Mouse (Mus musculus): ENCODE data around the gene B230104I21Rik. TPM values are rescaled to one million over a fixed set of nuclear protein-coding genes. Genes with fewer than 3 reads are reported as not detected.

The B230104I21Rik gene
- polyA plus RNA-seq, 1 experiment = not detected

DNA sequence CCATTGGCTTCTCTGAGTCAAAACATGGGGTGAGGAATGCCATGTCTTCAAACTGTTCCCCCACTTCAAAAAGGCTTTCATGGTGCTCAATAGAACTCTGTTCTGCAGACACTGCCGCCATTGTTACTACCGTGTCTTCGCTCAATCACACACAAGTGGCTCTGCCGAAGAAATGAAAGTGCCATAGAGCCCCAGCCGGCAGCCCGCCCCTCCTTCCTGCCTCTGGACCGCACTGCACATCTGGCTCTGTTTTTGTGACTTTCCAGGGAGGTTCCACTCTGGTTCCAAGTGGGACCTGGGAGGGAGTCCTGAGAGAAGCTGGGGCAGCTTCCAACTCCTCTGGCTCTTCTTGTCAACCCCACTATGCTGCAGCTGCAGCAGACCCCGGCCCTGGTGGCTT, 49.3 kb downstream of the B230104I21Rik start:
- H3K27ac ChIP-seq (ENCODE audit: insufficient read depth, low read depth, low read length) = no peak overlapping the region
- H3K36me3 ChIP-seq (ENCODE audit: control insufficient read depth, insufficient read depth, low read length) = no peaks in the 10 kb centered on the region
- 0 out of 2 replicates have a peak, but pooled peaks cover 2% of the 10 kb centered on the region for H3K4me1 ChIP-seq (ENCODE audit: control insufficient read depth, insufficient read depth, low read length)
- TF ChIP-seq POLR2A (IDR thresholded peaks at IDR 0.05; ENCODE audit: low read depth, low read length) = no peak
- TF ChIP-seq CTCF (conservative IDR thresholded peaks at IDR 0.05; ENCODE audit: insufficient read depth, insufficient read length, low read depth, low read length) = no peak
- DNase-seq = no peak
- WGBS = 71% methylated on average over 8 of the region's 8 CpGs
- no peaks in the 10 kb centered on the region for H3K27me3 ChIP-seq (replicated peaks; ENCODE audit: control insufficient read depth, insufficient read depth, low read length)
- no peak overlapping the region for H3K4me3 ChIP-seq (ENCODE audit: insufficient read depth, low read depth, low read length)

GRCm38 (mm10) chr4:154385918-154386317, 50.0 kb downstream of the B230104I21Rik start:
- Histone ChIP-seq H3K4me1 (ENCODE audit: control insufficient read depth, insufficient read depth, low read length) (0 out of 2 replicates have a peak, but pooled peaks cover 6% of the 10 kb centered on the region), H3K27me3 (replicated peaks; ENCODE audit: control insufficient read depth, insufficient read depth, low read length) (no peaks in the 10 kb centered on the region), H3K27ac (ENCODE audit: insufficient read depth, low read depth, low read length) (no peak overlapping the region), H3K36me3 (ENCODE audit: control insufficient read depth, insufficient read depth, low read length) (no peaks in the 10 kb centered on the region), H3K4me3 (ENCODE audit: insufficient read depth, low read depth, low read length) (no peak overlapping the region)
- WGBS = 69% methylated on average over 2 of the region's 2 CpGs
- DNase-seq = no peak
- TF ChIP-seq CTCF (conservative IDR thresholded peaks at IDR 0.05; ENCODE audit: insufficient read depth, insufficient read length, low read depth, low read length) (no peak), POLR2A (IDR thresholded peaks at IDR 0.05; ENCODE audit: low read depth, low read length) (no peak)

DNA sequence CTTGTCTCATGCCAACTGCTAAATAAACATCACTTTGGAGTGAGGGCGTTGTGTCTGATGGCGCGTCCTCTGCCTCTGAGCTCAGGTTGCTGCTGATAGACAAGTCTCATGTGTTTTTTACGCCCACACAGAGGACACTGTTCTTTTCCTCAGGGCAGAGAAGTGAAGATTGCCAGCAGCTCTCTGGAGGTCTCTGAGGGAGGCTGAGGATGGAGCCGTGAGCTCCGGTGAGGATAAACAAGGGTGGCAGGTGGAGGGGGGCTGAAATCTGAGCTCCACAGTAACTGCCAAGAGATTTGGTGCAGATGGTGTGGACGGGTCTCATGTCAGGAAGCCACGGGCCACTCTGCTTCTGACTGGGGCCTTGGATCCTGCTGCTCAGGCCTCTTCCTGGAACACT, 50.9 kb downstream of the B230104I21Rik start:
- Histone ChIP-seq H3K36me3 (ENCODE audit: control insufficient read depth, insufficient read depth, low read length) (no peaks in the 10 kb centered on the region), H3K27ac (ENCODE audit: insufficient read depth, low read depth, low read length) (no peak overlapping the region), H3K27me3 (replicated peaks; ENCODE audit: control insufficient read depth, insufficient read depth, low read length) (no peaks in the 10 kb centered on the region), H3K4me3 (ENCODE audit: insufficient read depth, low read depth, low read length) (no peak overlapping the region), H3K4me1 (ENCODE audit: control insufficient read depth, insufficient read depth, low read length) (0 out of 2 replicates have a peak, but pooled peaks cover 6% of the 10 kb centered on the region)
- TF ChIP-seq CTCF (conservative IDR thresholded peaks at IDR 0.05; ENCODE audit: insufficient read depth, insufficient read length, low read depth, low read length) (no peak), POLR2A (IDR thresholded peaks at IDR 0.05; ENCODE audit: low read depth, low read length) (no peak)
- WGBS = 66% methylated on average over 8 of the region's 8 CpGs
- DNase-seq = no peak

DNA sequence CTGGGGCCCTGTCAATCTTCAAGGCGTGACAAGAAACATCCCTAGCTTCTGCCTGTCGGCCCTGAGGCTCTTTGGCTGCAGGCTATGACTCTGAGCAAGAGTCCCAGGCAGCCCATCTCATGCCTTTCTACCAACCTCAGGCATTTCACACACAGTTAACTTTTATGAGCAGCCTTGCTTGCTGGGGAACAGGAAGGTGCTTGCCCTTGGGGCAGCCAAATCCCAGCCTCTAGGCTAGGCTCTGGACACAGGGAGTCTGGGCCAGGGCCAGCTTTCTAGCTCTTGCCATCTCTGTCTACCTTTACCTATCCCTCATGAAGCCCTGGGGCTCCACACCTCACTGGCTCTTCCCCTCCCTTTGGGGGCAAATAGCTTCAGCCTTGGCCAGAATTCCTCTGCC, 53.7 kb downstream of the B230104I21Rik start:
- TF ChIP-seq CTCF (conservative IDR thresholded peaks at IDR 0.05; ENCODE audit: insufficient read depth, insufficient read length, low read depth, low read length) (no peak), POLR2A (IDR thresholded peaks at IDR 0.05; ENCODE audit: low read depth, low read length) (no peak)
- H3K27me3 ChIP-seq (replicated peaks; ENCODE audit: control insufficient read depth, insufficient read depth, low read length) = no peaks in the 10 kb centered on the region
- DNase-seq = no peak
- 66% methylated on average over 2 of the region's 2 CpGs for WGBS
- no peak overlapping the region for H3K4me3 ChIP-seq (ENCODE audit: insufficient read depth, low read depth, low read length)
- 0 out of 2 replicates have a peak, but pooled peaks cover 6% of the 10 kb centered on the region for H3K4me1 ChIP-seq (ENCODE audit: control insufficient read depth, insufficient read depth, low read length)
- no peak overlapping the region for H3K27ac ChIP-seq (ENCODE audit: insufficient read depth, low read depth, low read length)
- no peaks in the 10 kb centered on the region for H3K36me3 ChIP-seq (ENCODE audit: control insufficient read depth, insufficient read depth, low read length)

- Histone ChIP-seq H3K36me3 (ENCODE audit: control insufficient read depth, insufficient read depth, low read length) (no peaks in the 10 kb centered on the region), H3K27me3 (replicated peaks; ENCODE audit: control insufficient read depth, insufficient read depth, low read length) (no peaks in the 10 kb centered on the region), H3K27ac (ENCODE audit: insufficient read depth, low read depth, low read length) (no peak overlapping the region), H3K4me1 (ENCODE audit: control insufficient read depth, insufficient read depth, low read length) (0 out of 2 replicates have a peak, but pooled peaks cover 6% of the 10 kb centered on the region), H3K4me3 (ENCODE audit: insufficient read depth, low read depth, low read length) (no peak overlapping the region)
- peak; percentile 16 for DNase-seq
- 23% methylated on average over 20 of the region's 20 CpGs for WGBS
- TF ChIP-seq POLR2A (IDR thresholded peaks at IDR 0.05; ENCODE audit: low read depth, low read length) = no peak
- no peak for TF ChIP-seq CTCF (conservative IDR thresholded peaks at IDR 0.05; ENCODE audit: insufficient read depth, insufficient read length, low read depth, low read length)
Observed at GRCm38 (mm10) chr4:154390333-154391080, 54.6 kb downstream of the B230104I21Rik start.

- Histone ChIP-seq H3K4me3 (ENCODE audit: insufficient read depth, low read depth, low read length) (no peak overlapping the region), H3K27ac (ENCODE audit: insufficient read depth, low read depth, low read length) (no peak overlapping the region), H3K36me3 (ENCODE audit: control insufficient read depth, insufficient read depth, low read length) (no peaks in the 10 kb centered on the region), H3K4me1 (ENCODE audit: control insufficient read depth, insufficient read depth, low read length) (0 out of 2 replicates have a peak, but pooled peaks cover 6% of the 10 kb centered on the region), H3K27me3 (replicated peaks; ENCODE audit: control insufficient read depth, insufficient read depth, low read length) (no peaks in the 10 kb centered on the region)
- TF ChIP-seq POLR2A (IDR thresholded peaks at IDR 0.05; ENCODE audit: low read depth, low read length) (no peak), CTCF (conservative IDR thresholded peaks at IDR 0.05; ENCODE audit: insufficient read depth, insufficient read length, low read depth, low read length) (0 out of 2 replicates have a peak, but pooled peaks have one; percentile 23)
- DNase-seq = no peak
- 74% methylated on average over 1 of the region's 1 CpGs for WGBS
Observed at GRCm38 (mm10) chr4:154392641-154393040, 56.7 kb downstream of the B230104I21Rik start.

All from kidney, adult 2 months (tissue).